Mouse (Mus musculus) retina, adult 2 months (tissue): ENCODE results near the gene Zfp775.
"Not testable (repeated sequence)": the region's sequence is repeated elsewhere in the genome, so short reads cannot be mapped to it uniquely, and the experiment has no call there.

Experiments
- DNase-seq: peaks from one replicate; pipeline ENCODE4 v3.0.0-alpha.2; 2012; ENCODE audit warnings: low read depth, low spot score

Zfp775 gene

DNA sequence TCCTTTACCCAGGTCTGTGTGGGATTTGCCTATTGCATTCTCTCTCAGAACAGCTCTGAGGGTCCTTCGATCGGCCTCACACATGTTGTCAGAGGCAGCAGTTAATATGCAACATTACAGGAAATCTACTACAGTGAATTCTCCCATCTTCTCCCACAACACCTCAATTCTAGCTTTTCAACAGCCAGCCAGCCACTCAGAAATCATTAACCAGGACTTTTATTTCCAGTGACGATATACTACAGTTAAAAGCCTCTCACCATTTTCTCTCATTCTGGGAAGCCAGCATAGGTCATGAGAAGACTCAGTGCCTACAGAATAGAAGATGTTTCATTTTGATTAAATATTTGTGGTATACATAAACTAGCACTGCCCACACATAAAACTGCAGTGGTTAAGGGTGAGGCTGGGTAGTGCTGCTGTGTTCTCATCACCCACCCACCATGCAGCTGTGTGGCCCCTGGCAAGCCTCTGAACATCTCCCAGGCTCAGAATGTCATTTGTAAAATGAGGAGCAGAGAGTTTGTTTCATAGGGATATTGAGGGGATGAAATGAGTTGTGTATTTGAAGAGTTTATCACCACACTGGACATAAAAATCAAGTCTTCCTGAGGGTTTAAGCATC, 10.5 kb upstream of the Zfp775 start:
- no peak for DNase-seq

DNA sequence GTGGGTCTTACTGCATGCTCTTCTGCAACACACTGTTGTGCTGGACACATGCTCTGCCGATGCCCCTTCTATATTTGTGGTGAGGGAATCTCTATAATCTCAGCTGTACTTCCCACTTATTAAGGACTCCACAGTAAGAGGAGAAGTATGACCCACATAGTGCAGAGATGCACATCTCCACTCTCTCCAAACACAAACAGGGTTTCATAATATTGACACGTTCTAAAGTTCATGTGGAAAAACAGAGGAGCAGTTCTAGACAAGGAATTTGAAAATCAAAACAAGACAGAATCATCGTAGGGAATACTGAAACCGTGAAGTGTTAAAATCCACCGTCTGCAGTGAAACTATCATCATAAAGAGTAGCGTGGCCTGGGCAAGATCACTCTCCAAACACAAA, 10.0 kb upstream of the Zfp775 start:
- no peak for DNase-seq

DNA sequence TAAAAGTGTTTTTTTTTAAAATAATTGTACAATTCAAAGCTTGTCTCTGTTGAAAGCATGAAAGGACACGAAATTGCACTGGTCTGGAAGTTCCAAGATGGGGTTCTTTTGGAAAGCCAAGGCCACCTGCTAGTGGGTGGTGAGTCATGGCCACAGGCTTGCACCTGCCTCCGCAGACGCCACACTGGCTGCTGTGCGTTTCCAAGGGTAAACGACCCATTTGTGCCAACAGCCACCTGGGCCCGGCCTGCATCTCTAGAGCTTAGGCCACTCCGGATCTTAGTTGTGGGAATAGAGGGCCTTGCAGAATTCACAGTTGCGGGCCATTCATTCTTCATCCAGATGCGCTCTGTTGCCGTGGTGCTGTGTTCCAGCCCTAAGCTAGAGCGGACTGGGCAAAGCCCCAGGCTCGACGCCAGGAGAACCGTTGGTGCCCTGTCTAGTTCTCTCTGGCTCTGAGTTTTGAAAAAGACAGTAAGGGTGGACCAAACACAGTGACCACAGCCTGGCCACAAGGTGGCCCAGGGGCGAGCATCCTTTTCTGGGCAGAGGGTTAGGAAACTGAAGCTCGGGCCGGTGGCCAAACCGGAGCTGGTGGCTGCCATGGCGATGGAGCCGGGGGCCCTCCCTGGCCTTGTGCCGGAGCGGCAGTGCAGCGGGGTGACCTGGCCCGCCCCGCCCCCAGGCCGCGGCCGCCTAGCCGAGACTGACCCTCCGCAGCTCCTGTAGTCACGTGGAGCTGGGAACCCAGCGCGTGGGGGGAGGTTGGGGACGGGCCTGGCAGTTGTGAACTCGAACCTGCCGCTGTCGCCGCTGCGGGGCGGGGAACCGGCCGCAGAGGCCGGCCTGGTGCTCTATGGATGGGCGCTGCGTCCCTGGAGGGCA, 8.5 kb upstream of the Zfp775 start, which contains the start of the genes Repin1 and Gm44965:
Repin1 (plus strand) TSS at position 726 of the 885 bp plus-strand sequence.
Gm44965 (plus strand) TSS at position 784 of the 885 bp plus-strand sequence.
- DNase-seq, result peak; percentile 87

DNA sequence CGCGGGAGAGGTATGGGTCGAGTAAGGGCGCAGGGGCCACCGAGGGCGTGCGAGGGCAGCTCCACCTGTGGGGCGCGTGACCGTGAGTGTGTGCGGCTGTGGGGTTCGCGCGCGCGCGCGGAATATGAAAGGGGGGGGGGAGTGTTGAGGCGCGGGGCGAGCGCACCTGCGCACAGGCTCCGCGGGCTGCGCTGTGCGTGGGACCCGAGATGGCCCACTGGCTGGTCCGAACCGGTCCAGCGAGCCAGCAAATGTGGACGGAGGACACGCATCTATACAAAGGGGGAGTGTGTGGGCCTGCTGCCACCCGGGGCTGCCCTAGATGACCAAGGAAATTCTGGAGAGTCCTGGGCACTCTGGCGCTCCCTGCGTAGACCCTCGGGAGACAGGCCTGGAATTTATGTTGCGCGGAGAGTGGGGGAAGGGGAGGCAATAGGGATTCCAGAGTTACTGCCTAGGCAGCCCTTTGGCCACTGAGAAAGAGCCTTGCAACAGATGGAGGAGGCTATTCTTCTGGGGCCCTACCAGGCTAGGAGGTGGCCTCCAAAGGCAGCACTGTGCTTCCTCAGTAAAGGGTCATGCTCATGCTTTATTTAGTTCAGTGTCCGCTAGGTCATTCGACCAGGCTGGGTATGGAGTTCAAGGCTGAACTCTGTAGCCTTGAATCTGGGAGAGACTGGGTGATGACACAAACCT, 7.7 kb upstream of the Zfp775 start:
- no peak for DNase-seq

DNA sequence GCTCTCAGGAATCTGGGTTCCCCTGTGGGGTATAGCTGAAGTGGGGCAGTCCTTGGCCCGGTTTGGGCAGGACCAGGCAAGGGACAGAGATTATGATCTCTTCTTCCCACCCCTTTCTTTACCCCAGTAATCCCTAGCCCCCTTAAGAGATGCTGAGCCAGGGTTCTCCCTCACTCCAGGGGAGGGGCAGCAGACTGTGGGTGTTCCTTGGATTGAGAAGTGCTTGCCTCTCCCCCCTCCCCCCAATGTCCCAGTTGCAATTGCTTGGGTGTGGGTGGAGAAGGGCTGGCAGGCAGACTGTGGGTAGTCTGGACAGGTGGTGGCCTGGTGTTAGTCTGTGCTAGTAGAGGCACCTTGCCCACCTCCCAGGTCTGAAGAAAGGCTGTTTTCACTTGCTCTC, 6.6 kb upstream of the Zfp775 start:
- no peak for DNase-seq

DNA sequence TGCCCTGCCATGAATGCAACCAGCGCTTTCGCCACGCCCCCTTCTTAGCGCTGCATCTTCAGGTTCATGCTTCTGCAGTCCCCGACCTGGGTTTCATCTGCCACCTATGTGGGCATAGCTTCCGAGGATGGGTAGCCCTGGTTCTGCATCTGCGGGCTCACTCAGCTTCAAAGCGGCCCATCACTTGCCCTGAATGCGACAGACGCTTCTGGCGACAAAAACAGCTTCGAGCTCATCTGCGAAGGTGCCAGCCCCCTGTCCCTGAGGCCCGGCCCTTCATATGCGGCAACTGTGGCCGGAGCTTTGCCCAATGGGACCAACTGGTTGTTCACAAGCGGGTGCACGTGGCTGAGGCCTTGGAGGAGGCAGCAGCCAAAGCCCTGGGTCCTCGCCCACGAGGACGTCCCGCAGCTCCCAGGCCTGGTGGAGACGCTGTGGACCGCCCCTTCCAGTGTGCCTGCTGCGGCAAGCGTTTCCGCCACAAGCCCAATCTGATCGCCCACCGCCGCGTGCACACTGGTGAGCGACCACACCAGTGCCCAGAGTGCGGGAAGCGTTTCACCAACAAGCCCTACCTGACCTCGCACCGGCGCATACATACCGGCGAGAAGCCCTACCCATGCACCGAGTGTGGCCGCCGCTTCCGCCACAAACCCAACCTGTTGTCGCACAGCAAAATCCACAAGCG, 5.2 kb upstream of the Zfp775 start:
- no peak for DNase-seq

DNA sequence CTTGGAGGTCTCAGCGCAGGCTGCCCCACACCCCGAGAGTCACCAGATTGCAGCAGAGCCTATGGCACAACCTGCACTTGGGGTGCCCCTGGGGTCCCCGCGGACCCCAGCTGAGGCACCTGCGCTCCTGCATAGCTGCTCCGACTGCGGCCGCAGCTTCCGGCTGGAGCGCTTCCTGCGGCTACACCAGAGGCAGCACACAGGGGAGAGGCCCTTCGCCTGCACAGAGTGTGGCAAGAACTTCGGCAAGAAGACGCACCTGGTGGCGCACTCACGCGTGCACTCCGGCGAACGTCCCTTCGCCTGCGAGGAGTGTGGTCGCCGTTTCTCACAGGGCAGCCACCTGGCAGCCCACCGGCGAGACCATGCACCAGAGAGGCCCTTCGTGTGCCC, 4.6 kb upstream of the Zfp775 start:
- DNase-seq, result no peak

DNA sequence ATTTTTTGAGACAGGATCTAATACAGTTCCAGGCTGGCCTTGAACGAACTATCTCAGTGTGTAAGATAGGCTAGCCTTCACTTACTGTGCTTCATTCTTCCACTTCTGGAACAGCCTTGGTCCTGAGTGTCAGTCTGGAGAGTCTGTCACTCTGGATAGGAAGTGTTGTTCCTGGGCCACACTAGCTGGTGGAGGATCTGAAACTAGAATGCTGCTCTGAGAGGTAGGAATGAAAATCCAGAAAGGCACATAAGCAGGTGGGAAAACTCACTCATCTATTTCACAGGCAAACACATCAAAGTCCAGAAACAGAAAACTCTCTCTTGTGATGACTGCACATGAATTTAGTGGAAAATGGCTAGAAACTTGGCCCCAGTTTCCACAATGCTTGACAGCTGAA, 1.3 kb upstream of the Zfp775 start:
- DNase-seq, result no peak

DNA sequence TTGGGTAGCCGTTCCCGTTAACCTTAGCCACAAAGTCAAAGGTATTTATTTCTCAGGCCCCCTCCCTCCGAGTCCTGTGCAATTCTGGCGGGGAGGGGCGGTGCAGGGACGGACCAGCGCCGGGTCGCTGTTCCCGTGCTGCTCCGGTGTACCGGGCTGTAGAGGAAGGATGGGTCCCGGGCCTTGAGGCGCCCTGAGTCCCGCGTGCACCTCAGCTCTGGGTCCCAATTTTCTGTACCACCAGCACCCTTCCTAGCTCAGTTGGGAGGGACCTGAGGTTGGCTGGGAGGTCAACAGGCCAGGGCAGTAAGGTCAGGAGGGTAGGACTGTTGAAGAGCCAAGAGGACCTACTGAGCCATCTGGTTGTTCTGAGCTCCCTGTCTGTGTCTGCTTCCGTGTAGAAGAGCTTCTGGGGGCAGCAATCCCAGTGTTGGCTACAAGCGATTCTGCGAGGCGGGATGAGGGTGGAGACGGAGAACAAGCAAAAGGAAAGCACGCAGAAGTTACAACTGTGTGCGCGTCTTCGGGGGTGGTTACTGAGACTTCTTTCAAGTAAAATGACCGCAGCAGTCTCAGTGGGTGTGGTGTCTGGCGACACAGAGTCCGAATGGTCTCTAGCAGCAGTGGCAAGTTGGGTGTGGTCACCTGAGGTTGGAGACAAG, 348 bp downstream of the Zfp775 start:
- DNase-seq, result no peak

DNA sequence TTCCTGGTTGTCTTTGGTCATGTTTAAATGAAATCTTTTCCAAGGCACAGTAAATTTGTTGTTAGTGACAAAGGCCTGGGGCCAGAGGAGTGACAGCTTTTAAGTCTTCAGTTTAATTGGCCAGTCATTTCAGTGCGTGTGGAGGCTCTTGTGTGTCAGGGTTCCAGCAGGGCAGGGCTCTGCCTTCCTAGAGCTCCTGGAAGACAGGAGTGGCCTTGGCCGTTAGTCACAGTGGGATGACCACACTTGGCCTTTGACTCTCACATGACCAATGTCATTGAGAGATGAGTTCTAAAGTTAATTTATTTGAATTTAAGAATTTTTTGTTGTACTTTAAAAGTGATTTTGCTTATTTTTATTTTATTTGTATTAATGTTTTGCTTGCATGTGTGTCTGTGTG, 6.3 kb downstream of the Zfp775 start:
- no peak for DNase-seq

DNA sequence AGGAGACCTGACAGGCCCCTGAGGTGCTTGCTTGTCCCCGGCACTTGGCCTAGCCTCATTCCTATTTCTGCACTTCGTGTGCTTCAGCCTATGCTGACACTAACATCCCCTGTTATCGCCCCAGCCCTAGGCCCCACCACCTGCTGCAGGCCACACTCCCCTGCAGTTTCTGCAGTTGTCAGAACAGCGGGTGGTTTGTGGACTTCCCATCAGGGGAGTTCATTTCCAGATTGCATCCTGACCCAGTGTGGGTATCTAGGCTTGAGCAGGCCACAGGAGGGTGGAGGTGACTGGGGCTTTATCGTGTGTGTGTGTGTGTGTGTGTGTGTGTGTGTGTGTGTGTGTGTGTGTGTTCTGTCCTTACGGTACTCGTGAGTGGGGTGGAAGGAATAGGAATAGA, 7.6 kb downstream of the Zfp775 start:
- no peak for DNase-seq

DNA sequence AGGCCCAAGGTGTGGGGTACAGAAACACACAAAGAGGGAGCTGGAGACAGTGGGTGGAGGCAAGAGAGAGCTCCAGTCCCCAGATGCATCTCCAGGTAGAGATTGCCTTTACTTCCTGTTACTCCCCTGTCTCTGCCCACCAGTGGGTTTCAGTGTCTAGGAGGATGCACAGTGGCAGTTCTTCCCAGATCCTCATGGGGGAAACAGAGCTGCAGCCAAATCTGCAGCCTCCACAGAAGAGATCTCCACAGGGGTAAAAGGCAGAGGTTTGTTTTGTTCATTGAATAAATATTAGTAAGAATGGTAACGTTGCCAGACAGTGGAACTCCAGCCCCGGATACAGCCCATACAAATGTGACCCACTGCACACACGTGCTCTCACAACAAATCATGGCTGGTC, 8.8 kb downstream of the Zfp775 start:
- no peak for DNase-seq

DNA sequence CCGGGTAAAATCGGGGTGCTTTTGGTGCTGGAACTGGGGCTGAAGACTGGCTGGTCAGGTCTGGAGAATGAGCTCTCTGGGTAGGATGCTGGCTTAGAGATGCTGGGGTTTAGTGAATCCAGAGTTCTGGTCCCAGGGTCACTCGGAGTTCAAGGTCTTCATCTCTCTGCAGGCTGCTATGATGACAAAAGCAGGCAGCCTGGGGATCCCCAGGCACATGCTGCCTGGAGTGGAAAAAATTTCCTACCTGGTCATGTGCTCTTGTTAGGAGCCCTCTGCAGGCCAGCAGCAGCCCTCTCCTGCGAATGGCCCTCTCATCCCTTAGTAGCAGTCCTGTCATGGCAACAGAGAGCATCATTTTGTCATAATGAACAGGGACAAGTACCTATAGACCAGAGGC, 11.6 kb downstream of the Zfp775 start:
- DNase-seq, result no peak

DNA sequence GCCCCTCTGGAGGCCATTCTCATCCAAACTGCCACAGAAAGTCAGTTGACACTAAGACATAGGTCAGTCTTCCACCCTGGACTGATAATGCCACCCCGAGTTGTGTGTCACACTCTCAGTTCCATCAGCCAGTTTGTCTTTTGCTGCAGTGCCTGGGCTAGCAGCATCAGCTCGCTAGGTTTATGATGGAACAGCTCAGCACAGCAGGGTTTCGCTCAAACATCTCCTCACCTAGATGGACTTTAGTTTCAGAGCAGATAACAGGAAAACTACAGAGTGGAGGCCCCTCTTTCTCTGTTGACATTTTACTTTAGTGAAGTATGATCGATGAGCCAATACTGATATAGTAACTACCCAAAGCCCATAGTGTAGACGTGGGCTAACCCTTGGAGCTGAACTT, 12.9 kb downstream of the Zfp775 start:
- no peak for DNase-seq

DNA sequence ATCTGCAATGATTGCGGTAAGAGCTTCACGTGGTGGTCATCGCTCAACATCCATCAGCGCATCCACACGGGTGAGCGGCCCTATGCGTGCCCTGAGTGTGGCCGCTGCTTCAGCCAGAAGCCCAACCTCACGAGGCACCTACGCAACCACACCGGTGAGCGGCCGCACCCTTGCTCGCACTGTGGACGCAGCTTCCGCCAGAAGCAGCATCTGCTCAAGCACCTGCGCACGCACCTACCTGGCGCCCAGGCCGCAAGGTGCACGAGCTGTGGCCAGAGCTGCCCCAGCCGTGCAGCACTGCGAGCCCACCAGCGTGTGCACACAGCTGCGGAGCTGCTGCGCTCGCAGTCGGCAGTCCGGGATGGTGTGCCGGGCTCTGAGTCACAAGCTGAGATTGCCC, 18.2 kb downstream of the Zfp775 start:
- DNase-seq, result no peak

DNA sequence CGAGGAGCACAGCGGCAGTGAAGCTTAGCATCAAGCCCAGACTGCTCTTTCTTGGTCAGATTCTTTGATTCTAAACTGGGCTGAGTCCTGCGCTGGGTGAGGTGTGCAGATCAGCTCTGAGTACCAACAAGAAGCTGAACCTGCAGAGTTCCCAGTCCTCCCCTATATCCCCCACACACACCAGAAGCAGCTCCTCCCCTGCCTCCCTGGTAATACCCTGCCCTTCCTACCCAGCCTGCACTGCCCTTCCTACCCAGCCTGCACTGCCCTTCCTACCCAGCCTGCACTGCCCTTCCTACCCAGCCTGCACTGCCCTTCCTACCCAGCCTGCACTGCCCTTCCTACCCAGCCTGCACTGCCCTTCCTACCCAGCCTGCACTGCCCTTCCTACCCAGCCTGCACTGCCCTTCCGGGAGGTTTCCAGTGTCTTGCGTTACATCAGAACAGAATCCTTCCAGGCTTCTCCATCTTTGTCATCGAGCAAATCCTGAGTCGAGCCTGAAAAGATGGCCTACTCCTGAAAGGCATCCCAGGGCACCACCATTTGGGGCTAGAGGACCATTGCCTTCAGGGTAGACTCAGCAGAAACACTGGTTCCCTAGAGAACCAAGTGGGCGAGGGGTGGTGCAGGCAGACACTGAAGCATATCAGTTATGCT, 20.5 kb downstream of the Zfp775 start:
- DNase-seq, result not testable (repeated sequence)

DNA sequence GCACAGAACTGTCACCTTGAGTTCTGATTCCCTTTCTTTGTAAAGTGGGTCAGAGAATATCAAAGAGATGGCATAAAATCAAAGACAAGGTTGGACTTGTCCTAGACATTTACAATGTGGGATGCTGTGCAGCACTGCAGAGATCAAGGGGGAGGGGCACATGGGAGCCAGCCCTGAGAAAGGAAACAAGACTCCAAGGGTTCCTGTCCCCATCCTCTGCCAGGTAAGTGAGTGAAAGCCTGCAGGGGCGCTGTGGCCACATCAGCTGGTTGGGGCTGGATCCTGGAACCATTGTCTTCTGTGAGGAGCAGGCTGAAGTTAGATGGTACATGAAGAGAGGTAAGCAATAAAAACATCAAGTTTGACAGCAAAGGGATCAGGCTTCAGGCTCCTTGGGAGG, 21.6 kb downstream of the Zfp775 start:
- no peak for DNase-seq

DNA sequence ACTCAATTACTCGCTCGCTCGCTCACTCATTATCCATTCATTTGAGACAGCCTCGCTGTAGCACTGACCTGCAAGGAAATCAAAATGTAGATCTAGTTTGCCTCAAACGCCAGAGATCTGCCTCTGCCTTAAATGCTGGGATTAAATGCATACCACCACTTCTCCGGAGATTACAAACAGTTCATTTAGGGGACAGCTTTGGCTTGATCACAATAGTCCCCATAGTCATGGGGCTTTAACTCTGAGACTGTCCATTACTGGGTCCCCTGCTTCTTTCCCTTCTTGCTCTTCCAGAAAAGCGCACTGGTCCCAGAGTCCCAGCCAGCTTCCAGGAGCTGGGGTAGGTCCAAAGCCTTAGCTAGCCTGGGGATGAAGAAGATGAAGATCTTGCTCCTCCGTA, 24.6 kb downstream of the Zfp775 start, which contains the start of gene AI854703:
AI854703 (plus strand) TSS at position 301 of the 400 bp plus-strand sequence.
- DNase-seq, result no peak

DNA sequence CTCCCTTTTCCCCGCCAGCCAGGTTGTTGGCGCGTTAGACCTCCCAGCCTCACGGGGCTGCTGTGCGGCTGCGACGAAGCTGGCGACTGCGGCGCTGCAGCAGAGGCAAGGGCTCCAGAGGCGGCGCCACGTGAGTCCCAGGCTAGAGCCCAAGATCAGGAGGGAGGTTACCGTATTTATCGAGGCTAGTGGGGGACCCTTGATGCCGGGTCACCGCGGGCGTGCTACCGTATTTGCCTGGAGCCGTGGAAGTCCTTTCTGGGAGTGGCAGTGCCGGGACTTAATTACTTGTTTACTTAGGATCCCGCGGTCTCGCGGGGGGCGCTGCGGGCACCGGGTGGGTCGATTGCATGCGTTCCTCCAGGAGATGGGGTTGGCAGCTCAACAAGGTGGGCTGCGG, 25.1 kb downstream of the Zfp775 start:
- no peak for DNase-seq

DNA sequence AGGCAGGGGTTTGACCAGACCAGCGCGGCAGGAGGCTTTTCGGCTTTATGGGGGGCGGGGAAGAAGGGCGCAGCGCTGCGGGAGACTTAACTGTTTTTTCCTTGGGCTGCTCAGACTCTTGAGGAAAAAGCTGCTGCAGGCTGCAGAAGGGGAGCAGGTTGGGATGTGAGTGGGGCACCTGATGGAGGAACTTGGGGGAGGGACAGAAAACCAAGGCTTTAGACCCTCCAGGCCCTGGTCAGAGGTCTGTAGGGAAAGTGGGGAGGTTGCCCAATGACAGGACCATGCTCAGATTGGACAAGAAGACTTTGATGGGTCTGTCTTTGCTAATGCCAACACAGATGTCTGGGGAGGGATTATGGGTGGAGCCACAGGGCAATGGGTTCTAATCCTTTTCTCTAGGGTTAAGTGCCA, 25.7 kb downstream of the Zfp775 start:
- no peak for DNase-seq

DNA sequence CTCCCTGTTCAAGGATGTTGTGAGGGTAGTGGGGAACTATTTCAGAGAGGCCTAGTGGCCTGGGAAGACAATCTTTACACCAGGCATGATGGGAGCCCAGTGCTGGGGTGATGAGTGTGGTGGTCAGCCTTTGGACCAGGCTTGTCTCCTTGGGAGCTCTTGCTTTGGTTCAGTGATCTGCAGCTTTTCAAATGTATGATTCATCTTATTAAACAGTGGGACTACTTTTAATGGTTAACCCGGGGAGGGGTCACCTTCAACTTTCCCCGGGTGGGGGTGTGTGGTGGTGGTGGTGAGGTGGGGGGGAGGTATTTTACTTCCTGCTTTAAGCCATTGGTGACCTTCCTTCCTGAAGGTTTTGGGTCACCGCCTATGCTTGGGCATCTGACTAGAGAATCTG, 26.5 kb downstream of the Zfp775 start:
- no peak for DNase-seq
